Mouse (Mus musculus) retina, postnatal 7 days (tissue): ENCODE measurements around the gene Ggct.

Experiments used
- DNase-seq: peaks from one replicate; pipeline ENCODE4 v3.0.0-alpha.2; 2012; ENCODE audit warnings: low read depth, low spot score

Ggct gene

GRCm38 (mm10) chr6:54992734-54993260 lies at the start of gene Ggct:
Gene Ggct, minus strand, starts transcription at chr6:54992950.
- peak; percentile 91 for DNase-seq

GRCm38 (mm10) chr6:55040031-55040430 lies 47.3 kb upstream of the Ggct start:
- no peak for DNase-seq

GRCm38 (mm10) chr6:55039446-55039783 lies 46.7 kb upstream of the Ggct start:
- DNase-seq = no peak

GRCm38 (mm10) chr6:55038671-55039445 lies 46.1 kb upstream of the Ggct start:
- DNase-seq = no peak

GRCm38 (mm10) chr6:55037799-55038670 lies 45.3 kb upstream of the Ggct start, which contains the start of gene Gars:
Gene Gars, plus strand, starts transcription at chr6:55038007.
- peak; percentile 79 for DNase-seq

- DNase-seq = no peak
These were observed 44.0 kb upstream of the Ggct start for GRCm38 (mm10) chr6:55036731-55037130.

GRCm38 (mm10) chr6:55027642-55028041 lies 34.9 kb upstream of the Ggct start:
- DNase-seq = no peak

GRCm38 (mm10) chr6:55021806-55022205 lies 29.1 kb upstream of the Ggct start:
- no peak for DNase-seq

- no peak for DNase-seq
These were observed 25.7 kb upstream of the Ggct start for GRCm38 (mm10) chr6:55018417-55018816.

- peak; percentile 65 for DNase-seq
These were observed 24.2 kb upstream of the Ggct start for GRCm38 (mm10) chr6:55016710-55017583.

- DNase-seq = peak; percentile 21
These were observed 23.5 kb upstream of the Ggct start for GRCm38 (mm10) chr6:55016236-55016635.

GRCm38 (mm10) chr6:55014184-55014583 lies 21.4 kb upstream of the Ggct start:
- no peak for DNase-seq

GRCm38 (mm10) chr6:55012516-55012915 lies 19.8 kb upstream of the Ggct start:
- DNase-seq = no peak

- DNase-seq = no peak
These were observed 17.8 kb upstream of the Ggct start for GRCm38 (mm10) chr6:55010330-55011091.

GRCm38 (mm10) chr6:55009391-55010230 lies 16.9 kb upstream of the Ggct start:
- no peak for DNase-seq

- DNase-seq = no peak
These were observed 15.7 kb upstream of the Ggct start for GRCm38 (mm10) chr6:55008401-55008800.

GRCm38 (mm10) chr6:55003559-55003958 lies 10.8 kb upstream of the Ggct start:
- no peak for DNase-seq

- DNase-seq = no peak
These were observed 9.7 kb upstream of the Ggct start for GRCm38 (mm10) chr6:55002438-55002837.

- no peak for DNase-seq
These were observed 8.6 kb upstream of the Ggct start for GRCm38 (mm10) chr6:55001320-55001719.

GRCm38 (mm10) chr6:54997726-54998125 lies 5.0 kb upstream of the Ggct start:
- no peak for DNase-seq
